ENCODE assay signal across 8 mouse cellular contexts in genomic region chr11:97575638-97576037, GRCm38 (mm10). TPM values are rescaled to one million over a fixed set of nuclear protein-coding genes. Genes with fewer than 3 reads are reported as not detected.
A peak's percentile ranks its signal among the peaks of the same experiment; 100 is the strongest.
DNase-seq lines count a peak whose midpoint lies in the region; ATAC-seq and TF ChIP-seq lines count a peak whose summit lies in the region.

No protein-coding gene starts in this region.

- H3K36me3 ChIP-seq in ES-E14 (ENCODE audit: control insufficient read depth, insufficient read depth, low read length, poor library complexity, severe bottlenecking) = no peaks in the 10 kb centered on the region
- H3K36me3 ChIP-seq in forebrain, postnatal 0 days (ENCODE audit: insufficient read depth) = no peaks in the 10 kb centered on the region
- no peaks in the 10 kb centered on the region for H3K36me3 ChIP-seq in hindbrain, embryonic 12.5 days

- H3K9ac ChIP-seq in ES-E14 (ENCODE audit: insufficient read depth, low read depth, low read length, poor library complexity, severe bottlenecking) = peak overlapping the region; percentile 80
- H3K9ac ChIP-seq in forebrain, postnatal 0 days = peak overlapping the region; percentile 95
- H3K9ac ChIP-seq in hindbrain, embryonic 12.5 days = peak overlapping the region; percentile 93

- H3K27me3 ChIP-seq in forebrain, postnatal 0 days (ENCODE audit: insufficient read depth, low read length) = no peaks in the 10 kb centered on the region
- H3K27me3 ChIP-seq in hindbrain, embryonic 12.5 days = peaks cover 52% of the 10 kb centered on the region

- H3K4me3 ChIP-seq in ES-E14 (ENCODE audit: insufficient read depth in 1 of 2, low read depth in 1 of 2, low read length in 2 of 2, poor library complexity in 1 of 2, severe bottlenecking in 1 of 2) = peak overlapping the region; percentile 80 to 89
- H3K4me3 ChIP-seq in forebrain, postnatal 0 days (ENCODE audit: low read depth, low read length) = peak overlapping the region; percentile 77
- peak overlapping the region; percentile 70 for H3K4me3 ChIP-seq in hindbrain, embryonic 12.5 days

- in situ Hi-C loops in ES-E14 (cut with MboI; ENCODE audit: low sequenced_read_pairs in 2 of 2, unreplicated experiment in 2 of 2) = no loop called here

- under 1% methylated on average over 18 of the region's 18 CpGs for WGBS in forebrain, postnatal 0 days
- 1% methylated on average over 18 of the region's 18 CpGs for WGBS in hindbrain, embryonic 12.5 days

- DNase-seq in ES-E14 (ENCODE audit: low read depth, low spot score) = peak; percentile 92
- DNase-seq in cerebellum, adult 11 months = peak; percentile 90
- DNase-seq in forebrain, postnatal 0 days = peak; percentile 90
- peak; percentile 81 to 93 for DNase-seq in layer of hippocampus, postnatal 25 days (ENCODE audit: extremely low spot score in 1 of 2, low spot score in 1 of 2)
- peak; percentile 79 for DNase-seq in lung, postnatal 25 days (ENCODE audit: low spot score)
- peak; percentile 67 for DNase-seq in retina, postnatal 7 days (ENCODE audit: low read depth, low spot score)
- DNase-seq in urinary bladder, postnatal 25 days (ENCODE audit: low spot score) = peak; percentile 76

- peak; percentile 99 for TF ChIP-seq CTCF in forebrain, postnatal 0 days (IDR thresholded peaks at IDR 0.05; ENCODE audit: low read depth)

- H3K4me1 ChIP-seq in ES-E14 (ENCODE audit: control insufficient read depth in 2 of 2, insufficient read depth in 2 of 2, low read length in 2 of 2, poor library complexity in 1 of 2) = peaks cover 4 to 38% of the 10 kb centered on the region in 2 experiments; a peak in 3 of 4 replicates
- H3K4me1 ChIP-seq in forebrain, postnatal 0 days (ENCODE audit: insufficient read depth) = peaks cover 24% of the 10 kb centered on the region
- peaks cover 58% of the 10 kb centered on the region for H3K4me1 ChIP-seq in hindbrain, embryonic 12.5 days

- H3K27ac ChIP-seq in ES-E14 (ENCODE audit: insufficient read depth, low read depth, low read length, poor library complexity, severe bottlenecking) = peak overlapping the region; percentile 61; the same call in 1 of the 2 replicates
- H3K27ac ChIP-seq in forebrain, postnatal 0 days (ENCODE audit: low read depth, low read length) = peak overlapping the region; percentile 97
- H3K27ac ChIP-seq in hindbrain, embryonic 12.5 days = peak overlapping the region; percentile 95

- ATAC-seq in forebrain, postnatal 0 days = peak; percentile 72
- ATAC-seq in hindbrain, embryonic 12.5 days (ENCODE audit: low FRiP score) = peak; percentile 52

- peak overlapping the region; percentile 91 for H3K4me2 ChIP-seq in forebrain, postnatal 0 days (ENCODE audit: low read depth)
- H3K4me2 ChIP-seq in hindbrain, embryonic 12.5 days (replicated peaks) = peak overlapping the region; percentile 75

- H3K9me3 ChIP-seq in ES-E14 (ENCODE audit: control insufficient read depth, insufficient read depth, low read depth, low read length) = no peaks in the 10 kb centered on the region
- no peaks in the 10 kb centered on the region for H3K9me3 ChIP-seq in forebrain, postnatal 0 days (ENCODE audit: low read length)
- no peaks in the 10 kb centered on the region for H3K9me3 ChIP-seq in hindbrain, embryonic 12.5 days (replicated peaks)

TF ChIP-seq in ES-E14, 5 proteins besides CTCF, POLR2A, EP300 and RAD21:
- TF ChIP-seq CHD2 (IDR thresholded peaks at IDR 0.05; ENCODE audit: low read depth, low read length) (peak; percentile 60; the same call in 1 of the 2 replicates), ZNF384 (IDR thresholded peaks at IDR 0.05; ENCODE audit: low read depth, low read length) (peak; percentile 63), MAFK (IDR thresholded peaks at IDR 0.05; ENCODE audit: insufficient read depth, low read depth, low read length) (no peak), HCFC1 (IDR thresholded peaks at IDR 0.05; ENCODE audit: borderline replicate concordance, insufficient read depth, low read length) (peak; percentile 65; the same call in 1 of the 2 replicates), ZC3H11A (IDR thresholded peaks at IDR 0.05; ENCODE audit: borderline replicate concordance, low read depth, low read length) (peak; percentile 56; the same call in 1 of the 2 replicates)

RNA-seq across cellular contexts. Expression of gene Srcin1, which starts 0.3 kb away (rescaled TPM):
- 2.4 and 4.1 TPM in 2 replicates for total RNA-seq in ES-E14 (2012; rRNA removed)
- 50.1 and 70.7 TPM in 2 replicates for total RNA-seq in forebrain, postnatal 0 days (2014; rRNA removed)
- 8.9 and 12.0 TPM in 2 replicates for polyA plus RNA-seq in forebrain, postnatal 0 days (2015; fragmentation: Nextera tagmentation; extraction: Ambion mirVana)
- polyA plus RNA-seq in hindbrain, embryonic 12.5 days (2016; fragmentation: Nextera tagmentation; extraction: Ambion mirVana) = 6.3 and 6.7 TPM in 2 replicates
- total RNA-seq in layer of hippocampus, postnatal 25 days (2021) = 100 to 1,000 TPM; 260 to 270 TPM

RNA-seq across cellular contexts. Expression of gene Epop, which starts 53.9 kb away (rescaled TPM):
- total RNA-seq in ES-E14 (2012; rRNA removed) = 100 and 109 TPM in 2 replicates
- total RNA-seq in forebrain, postnatal 0 days (2014; rRNA removed) = 5.0 and 6.8 TPM in 2 replicates
- polyA plus RNA-seq in forebrain, postnatal 0 days (2015; fragmentation: Nextera tagmentation; extraction: Ambion mirVana) = 3.6 and 4.1 TPM in 2 replicates
- 11.2 and 11.7 TPM in 2 replicates for polyA plus RNA-seq in hindbrain, embryonic 12.5 days (2016; fragmentation: Nextera tagmentation; extraction: Ambion mirVana)
- total RNA-seq in layer of hippocampus, postnatal 25 days (2021) = 10 to 100 TPM; 28.8 to 34.3 TPM

Comparison
In these comparisons a context has a peak if more than half of its experiments do, and no peak if none do; other contexts are left out.
1. Peak in every context shown above with its lines: DNase-seq, ATAC-seq, H3K4me3 ChIP-seq and H3K27ac ChIP-seq.
2. RNA of gene Srcin1, which starts 0.3 kb away (total RNA-seq): 260 to 270 TPM in layer of hippocampus, postnatal 25 days and 50.1 to 70.7 TPM in forebrain, postnatal 0 days; 2.4 to 4.1 TPM in ES-E14; every median in the first group is over 10 times any median in the second.